Mouse (Mus musculus): Measurements from ENCODE around the gene Exoc3l2.

Exoc3l2 gene

GRCm38 (mm10) chr7:19462884-19463381 is at the start of gene Exoc3l2:
Gene Exoc3l2, plus strand, starts transcription at chr7:19463331.
- DNase-seq (ENCODE audit: low spot score): no peak

- no peak for DNase-seq (ENCODE audit: low spot score)
Measured at GRCm38 (mm10) chr7:19413525-19413924, 49.6 kb upstream of the Exoc3l2 start.

GRCm38 (mm10) chr7:19416590-19416989 is 46.5 kb upstream of the Exoc3l2 start:
- DNase-seq (ENCODE audit: low spot score): no peak

GRCm38 (mm10) chr7:19420121-19420520 is 43.0 kb upstream of the Exoc3l2 start:
- no peak for DNase-seq (ENCODE audit: low spot score)

GRCm38 (mm10) chr7:19420821-19421636 is 42.1 kb upstream of the Exoc3l2 start:
- DNase-seq (ENCODE audit: low spot score): peak; percentile 90

- no peak for DNase-seq (ENCODE audit: low spot score)
Measured at GRCm38 (mm10) chr7:19423083-19423482, 40.0 kb upstream of the Exoc3l2 start.

- DNase-seq (ENCODE audit: low spot score): no peak
Measured at GRCm38 (mm10) chr7:19424051-19424450, 39.1 kb upstream of the Exoc3l2 start.

GRCm38 (mm10) chr7:19426349-19426748 is 36.8 kb upstream of the Exoc3l2 start:
- DNase-seq (ENCODE audit: low spot score): no peak

GRCm38 (mm10) chr7:19426888-19427287 is 36.2 kb upstream of the Exoc3l2 start:
- no peak for DNase-seq (ENCODE audit: low spot score)

GRCm38 (mm10) chr7:19427999-19428650 is 35.0 kb upstream of the Exoc3l2 start:
- no peak for DNase-seq (ENCODE audit: low spot score)

- peak; percentile 60 for DNase-seq (ENCODE audit: low spot score)
Measured at GRCm38 (mm10) chr7:19429726-19430125, 33.4 kb upstream of the Exoc3l2 start.

- DNase-seq (ENCODE audit: low spot score): no peak
Measured at GRCm38 (mm10) chr7:19430402-19430801, 32.7 kb upstream of the Exoc3l2 start.

- peak; percentile 21 for DNase-seq (ENCODE audit: low spot score)
Measured at GRCm38 (mm10) chr7:19432475-19432874, 30.7 kb upstream of the Exoc3l2 start.

GRCm38 (mm10) chr7:19436276-19436675 is 26.9 kb upstream of the Exoc3l2 start:
- no peak for DNase-seq (ENCODE audit: low spot score)

- DNase-seq (ENCODE audit: low spot score): no peak
Measured at GRCm38 (mm10) chr7:19437048-19437447, 26.1 kb upstream of the Exoc3l2 start.

GRCm38 (mm10) chr7:19441448-19442091 is 21.6 kb upstream of the Exoc3l2 start:
- no peak for DNase-seq (ENCODE audit: low spot score)

- peak; percentile 92 for DNase-seq (ENCODE audit: low spot score)
Measured at GRCm38 (mm10) chr7:19443344-19443743, 19.8 kb upstream of the Exoc3l2 start.

GRCm38 (mm10) chr7:19444801-19445200 is 18.3 kb upstream of the Exoc3l2 start:
- no peak for DNase-seq (ENCODE audit: low spot score)

- no peak for DNase-seq (ENCODE audit: low spot score)
Measured at GRCm38 (mm10) chr7:19447689-19448088, 15.4 kb upstream of the Exoc3l2 start.

- DNase-seq (ENCODE audit: low spot score): no peak
Measured at GRCm38 (mm10) chr7:19449165-19449564, 14.0 kb upstream of the Exoc3l2 start.

GRCm38 (mm10) chr7:19455186-19455585 is 7.9 kb upstream of the Exoc3l2 start:
- no peak for DNase-seq (ENCODE audit: low spot score)

GRCm38 (mm10) chr7:19455819-19456495 is 7.2 kb upstream of the Exoc3l2 start:
- DNase-seq (ENCODE audit: low spot score): no peak
